Mouse (Mus musculus) small intestine, adult 2 months (tissue): ENCODE results near the gene Sspo.

Experiments used
- CTCF ChIP-seq: fragments of 200-500 bp; IDR thresholded peaks from 2 replicates; pipeline ENCODE4 v1.5.1; 2012; ENCODE audit warnings: low read depth, mild to moderate bottlenecking, control low read depth, inconsistent platforms, low read length, moderate library complexity, mixed read lengths; ENCODE audit not compliant: insufficient replicate concordance, insufficient read length; ENCODE audit errors: extremely low read depth
- POLR2A ChIP-seq: fragments of 200-500 bp; IDR thresholded peaks from 2 replicates; pipeline ENCODE4 v1.6.1; 2012; ENCODE audit warnings: low read depth, mild to moderate bottlenecking, control low read depth, inconsistent platforms, low read length, moderate library complexity

- no peak for TF ChIP-seq CTCF
- TF ChIP-seq POLR2A = no peak
Observed at GRCm38 (mm10) chr6:48409726-48410343, 38.2 kb upstream of the Sspo start.
